In the genomic region with DNA sequence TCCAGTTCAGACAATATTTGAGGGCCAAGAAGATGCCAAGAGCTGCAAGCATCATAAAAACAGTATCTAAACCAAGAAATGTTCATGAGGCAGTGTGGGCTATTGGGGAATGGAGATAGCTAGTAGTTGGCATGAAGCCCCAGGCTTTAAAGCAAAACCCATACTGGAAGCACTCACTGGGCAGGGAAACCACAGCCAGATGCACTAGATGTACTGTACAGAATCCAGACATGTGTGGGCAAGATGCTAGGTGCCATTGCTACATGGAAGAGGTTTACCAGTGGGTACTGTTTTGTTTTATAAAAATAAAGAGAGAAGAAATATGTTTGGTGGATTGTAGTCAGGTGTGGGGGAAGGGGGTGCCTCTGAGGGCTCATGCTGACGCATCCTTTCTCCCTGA, we compare ENCODE assay signal across 23 mouse cellular contexts.
DNase-seq lines count a peak whose midpoint lies in the region; ATAC-seq and TF ChIP-seq lines count a peak whose summit lies in the region.
"Had no signal": no experiment of that assay in that cellular context is flagged by ENCODE, and none has a peak within 500 bp of the region (broad histone marks: within the 10 kb centered on the region; RNA-seq: fewer than 3 reads in every experiment).

No protein-coding gene starts in this region.

- H3K9me3 ChIP-seq in embryonic facial prominence, embryonic 10.5 days, result no peaks in the 10 kb centered on the region
- no peaks in the 10 kb centered on the region for H3K9me3 ChIP-seq in limb, embryonic 14.5 days (ENCODE audit: control insufficient read depth, low read length)
- H3K9me3 ChIP-seq: heart, embryonic 15.5 days; liver, embryonic 13.5 days; neural tube, embryonic 15.5 days had no signal

- no peak overlapping the region for H3K9ac ChIP-seq in limb, embryonic 14.5 days (ENCODE audit: low read depth, low read length, severe bottlenecking)
- H3K9ac ChIP-seq: heart, embryonic 15.5 days; liver, embryonic 13.5 days; lung, embryonic 14.5 days; neural tube, embryonic 15.5 days had no signal

- no peak for ATAC-seq in limb, embryonic 14.5 days (ENCODE audit: low FRiP score, low read depth)

- H3K4me2 ChIP-seq in limb, embryonic 14.5 days (replicated peaks; ENCODE audit: low read depth, low read length, severe bottlenecking), result no peak overlapping the region
- H3K4me2 ChIP-seq: heart, embryonic 15.5 days; liver, embryonic 13.5 days; lung, embryonic 14.5 days had no signal

- DNase-seq in frontal cortex, adult 2 months (ENCODE audit: extremely low spot score in 1 of 2, low spot score in 1 of 2), result peak; percentile 2 to 14
- no peak for DNase-seq in frontal cortex, postnatal 14 days (ENCODE audit: low spot score in 2 of 2)
- peak; percentile 12 to 20 for DNase-seq in left cerebral cortex, postnatal 36 days (ENCODE audit: low spot score in 2 of 2)
- no peak for DNase-seq in left cerebral cortex, postnatal 10 days (ENCODE audit: extremely low spot score in 1 of 2, low spot score in 2 of 2)
- DNase-seq in embryonic facial prominence, embryonic 10.5 days (ENCODE audit: low spot score), result no peak
- no peak for DNase-seq in limb, embryonic 14.5 days (ENCODE audit: low spot score)
- DNase-seq in gastrocnemius, postnatal 10 days, result no peak
- DNase-seq: adrenal gland, postnatal 25 days; cerebellum, adult 18-20 months; cerebellum, postnatal 36 days; gastrocnemius, postnatal 36 days; heart, postnatal 4 days; kidney, adult 8-10 months; kidney, postnatal 14 days; liver, embryonic 13.5 days; lung, postnatal 36 days; thymus, adult 18-20 months; thymus, postnatal 4 days had no signal

- H3K36me3 ChIP-seq in embryonic facial prominence, embryonic 10.5 days (replicated peaks), result no peaks in the 10 kb centered on the region
- H3K36me3 ChIP-seq in limb, embryonic 14.5 days (ENCODE audit: control insufficient read depth, insufficient read depth, low read length), result no peaks in the 10 kb centered on the region
- H3K36me3 ChIP-seq: heart, embryonic 15.5 days; liver, embryonic 13.5 days; neural tube, embryonic 15.5 days had no signal

- WGBS in embryonic facial prominence, embryonic 10.5 days, result 95% methylated on average over 1 of the region's 1 CpGs
- WGBS in limb, embryonic 14.5 days, result 84% methylated on average over 1 of the region's 1 CpGs

- peak overlapping the region; percentile 20; the same call in 1 of the 2 replicates for H3K27ac ChIP-seq in embryonic facial prominence, embryonic 10.5 days (replicated peaks)
- H3K27ac ChIP-seq in limb, embryonic 14.5 days (replicated peaks; ENCODE audit: low read depth, low read length), result 0 out of 2 replicates have a peak overlapping the region, but pooled peaks have one; percentile 20
- H3K27ac ChIP-seq: heart, embryonic 15.5 days; liver, embryonic 13.5 days; neural tube, embryonic 15.5 days had no signal

- H3K27me3 ChIP-seq in embryonic facial prominence, embryonic 10.5 days (replicated peaks; ENCODE audit: low read depth, poor library complexity, severe bottlenecking), result 0 out of 2 replicates have a peak, but pooled peaks cover 3% of the 10 kb centered on the region
- H3K27me3 ChIP-seq in limb, embryonic 14.5 days (ENCODE audit: control insufficient read depth, insufficient read depth, low read length), result no peaks in the 10 kb centered on the region
- H3K27me3 ChIP-seq: CH12.LX; heart, embryonic 15.5 days; liver, embryonic 13.5 days; neural tube, embryonic 15.5 days had no signal

- H3K4me1 ChIP-seq in embryonic facial prominence, embryonic 10.5 days, result peaks cover 42% of the 10 kb centered on the region
- peaks cover 23% of the 10 kb centered on the region for H3K4me1 ChIP-seq in limb, embryonic 14.5 days (ENCODE audit: control insufficient read depth, insufficient read depth, low read length)

- H3K4me3 ChIP-seq in embryonic facial prominence, embryonic 10.5 days, result no peak overlapping the region
- no peak overlapping the region for H3K4me3 ChIP-seq in limb, embryonic 14.5 days (replicated peaks; ENCODE audit: low read length)
- H3K4me3 ChIP-seq: erythroblast, embryonic 14.5 days; heart, embryonic 15.5 days; liver, embryonic 13.5 days; neural tube, embryonic 15.5 days had no signal

- intact Hi-C loops in left cerebral cortex, postnatal 36 days (cut with DNase I), result no loop called here
- intact Hi-C loops in left cerebral cortex, postnatal 10 days (cut with DNase I), result no loop called here

- no peak for TF ChIP-seq POLR2A in limb, embryonic 14.5 days (IDR thresholded peaks at IDR 0.05; ENCODE audit: borderline replicate concordance, extremely low read depth, insufficient read depth, insufficient read length)

Comparison
In these comparisons a context has a peak if more than half of its experiments do, and no peak if none do; other contexts are left out.
1. DNase-seq: peak in frontal cortex, adult 2 months (2 of 2) and left cerebral cortex, postnatal 36 days (2 of 2); none in frontal cortex, postnatal 14 days (0 of 2), left cerebral cortex, postnatal 10 days (0 of 2), embryonic facial prominence, embryonic 10.5 days (single experiment), limb, embryonic 14.5 days (single experiment) and gastrocnemius, postnatal 10 days (single experiment).